Mouse (Mus musculus) left cerebral cortex, adult 2 months (tissue): ENCODE results near the gene Rnf135. TPM values are rescaled to one million over a fixed set of nuclear protein-coding genes. Genes with fewer than 3 reads are reported as not detected.
"Not testable (repeated sequence)": the region's sequence is repeated elsewhere in the genome, so short reads cannot be mapped to it uniquely, and the experiment has no call there.

Experiments used
- DNase-seq, 2 experiments: peaks; one replicate each; pipeline ENCODE4 v3.0.0; 2021 to 2022; ENCODE audit warnings: low spot score in 2 of 2, mixed read lengths in 1 of 2; ENCODE audit errors: extremely low spot score in 1 of 2
- H3K27ac ChIP-seq: fragments of 200-600 bp; 2 replicates; pipeline ENCODE4 v1.8.1; 2022
- H3K4me3 ChIP-seq: fragments of 200-600 bp; 2 replicates; pipeline ENCODE4 v1.8.1; 2022
- CTCF ChIP-seq: fragments of 200-600 bp; IDR thresholded peaks from 2 replicates; pipeline ENCODE4 v1.8.1; 2022; ENCODE audit warnings: antibody characterized with exemption, mild to moderate bottlenecking, moderate library complexity
- intact Hi-C: fragments of 180-260 bp; cut with DNase I; formaldehyde crosslinking; loops from one replicate; pipeline ENCODE4 v1.15.1; 2025
- long read RNA-seq, 2 experiments: library from polyadenylated mRNA; stranded (forward); transcript quantifications; one replicate each; pipeline ENCODE4 v2.0.0; 2021; ENCODE audit warnings: borderline mapping rate in 2 of 2
- total RNA-seq, 2 experiments: library from RNA; stranded (reverse); gene quantifications; 2 replicates each; pipeline ENCODE4 v1.2.3; 2021

The Rnf135 gene
- total RNA-seq: 1 to 10 TPM; 3.5 to 3.7 TPM
- long read RNA-seq, experiment 1, transcript Rnf135-201 (5 exons, 1,984 nt): major isoform, 5 of 13 reads
- long read RNA-seq, experiment 1, partial matches to known transcripts: 0 of 13 reads
- long read RNA-seq, experiment 1, other reads (novel, unspliced or antisense): 8 of 13 reads
- long read RNA-seq, experiment 2, partial matches to known transcripts: 0 of 6 reads
- long read RNA-seq, experiment 2, other reads (novel, unspliced or antisense): 2 of 6 reads

- intact Hi-C loops: loop anchor here (2.0 kb wide), 1 partner anchor 25 kb away; the partner anchor contains the start of gene Rhot1
- H3K4me3 ChIP-seq: peak within 1 kb of the TSS; percentile 93
- no peak for TF ChIP-seq CTCF
- peak within 1 kb of the TSS; percentile 94 for H3K27ac ChIP-seq
- peak; percentile 69 to 79 for DNase-seq
These were observed at the start of gene Rnf135 for GRCm38 (mm10) chr11:80183705-80184255. TSS of gene Rnf135 (plus strand) at chr11:80183851.

GRCm38 (mm10) chr11:80134744-80135143 lies 48.9 kb upstream of the Rnf135 start:
- DNase-seq: no peak
- TF ChIP-seq CTCF: no peak
- Histone ChIP-seq H3K4me3 (no peak overlapping the region), H3K27ac (no peak overlapping the region)
- intact Hi-C loops: no loop called here

GRCm38 (mm10) chr11:80135954-80136683 lies 47.5 kb upstream of the Rnf135 start:
- TF ChIP-seq CTCF: no peak
- no peak overlapping the region for H3K27ac ChIP-seq
- intact Hi-C loops: no loop called here

DNA sequence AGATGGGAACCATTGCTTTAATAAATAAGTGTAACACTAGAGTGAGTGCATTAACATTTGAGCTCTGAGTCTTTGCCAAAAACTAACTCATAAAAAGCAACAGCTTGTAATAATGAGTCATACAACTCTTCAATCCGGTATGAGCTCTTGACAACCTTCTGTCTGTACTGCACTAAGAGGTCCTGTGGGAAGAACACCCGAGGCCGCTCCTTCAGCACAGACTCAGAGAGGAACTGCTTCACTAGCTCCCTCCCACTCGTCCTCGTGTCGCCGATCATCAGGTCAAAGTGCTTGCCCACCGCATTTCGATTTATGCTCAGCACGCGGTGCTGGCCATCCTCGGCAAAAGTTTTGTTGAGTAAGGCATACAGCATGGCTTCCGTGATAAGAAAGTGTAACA lies 46.9 kb upstream of the Rnf135 start:
- Histone ChIP-seq H3K27ac (no peak overlapping the region), H3K4me3 (no peak overlapping the region)
- no peak for DNase-seq
- TF ChIP-seq CTCF: no peak
- intact Hi-C loops: no loop called here

More at GRCm38 (mm10) chr11:80135954-80136683, 47.5 kb upstream of the Rnf135 start:
- no peak overlapping the region for H3K4me3 ChIP-seq
- no peak for DNase-seq

- TF ChIP-seq CTCF: no peak
- intact Hi-C loops: no loop called here
- DNase-seq: no peak
- Histone ChIP-seq H3K27ac (no peak overlapping the region), H3K4me3 (no peak overlapping the region)
These were observed 45.9 kb upstream of the Rnf135 start for GRCm38 (mm10) chr11:80137773-80138172.

- intact Hi-C loops: loop anchor here (5.0 kb wide), 1 partner anchor 55 kb away; the partner anchor contains the start of gene Atad5
- TF ChIP-seq CTCF: no peak
- peak within 1 kb of the TSS; percentile 93 for H3K4me3 ChIP-seq
- DNase-seq: peak; percentile 83 to 86
- peak within 1 kb of the TSS; percentile 90 for H3K27ac ChIP-seq
These were observed 41.7 kb upstream of the Rnf135 start, which contains the start of gene Tefm for GRCm38 (mm10) chr11:80141825-80142521. TSS of gene Tefm (minus strand) at chr11:80142175.

DNA sequence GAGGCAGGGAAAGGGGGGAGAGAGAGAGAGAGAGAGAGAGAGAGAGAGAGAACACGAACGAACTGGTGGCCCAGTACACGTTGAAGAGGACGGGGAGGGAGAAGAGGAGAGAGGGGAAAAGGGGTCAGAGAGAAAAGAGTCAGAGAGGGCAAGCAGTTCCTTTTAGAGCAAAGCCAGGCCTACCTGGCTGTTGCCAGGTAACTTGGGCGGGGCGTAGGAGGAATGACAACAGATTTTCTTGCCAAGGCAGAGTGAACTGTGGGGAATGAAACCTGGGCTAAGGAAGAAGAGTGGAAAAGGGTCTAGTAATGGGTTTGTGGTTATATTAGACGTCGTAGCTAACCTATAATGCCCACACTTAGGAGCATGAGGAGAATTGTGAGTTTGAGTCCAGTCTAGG lies 40.8 kb upstream of the Rnf135 start:
- Histone ChIP-seq H3K4me3 (no peak overlapping the region), H3K27ac (no peak overlapping the region)
- intact Hi-C loops: loop anchor here (5.0 kb wide), 1 partner anchor 56 kb away; the partner anchor contains the start of gene Atad5
- no peak for TF ChIP-seq CTCF
- DNase-seq: no peak

DNA sequence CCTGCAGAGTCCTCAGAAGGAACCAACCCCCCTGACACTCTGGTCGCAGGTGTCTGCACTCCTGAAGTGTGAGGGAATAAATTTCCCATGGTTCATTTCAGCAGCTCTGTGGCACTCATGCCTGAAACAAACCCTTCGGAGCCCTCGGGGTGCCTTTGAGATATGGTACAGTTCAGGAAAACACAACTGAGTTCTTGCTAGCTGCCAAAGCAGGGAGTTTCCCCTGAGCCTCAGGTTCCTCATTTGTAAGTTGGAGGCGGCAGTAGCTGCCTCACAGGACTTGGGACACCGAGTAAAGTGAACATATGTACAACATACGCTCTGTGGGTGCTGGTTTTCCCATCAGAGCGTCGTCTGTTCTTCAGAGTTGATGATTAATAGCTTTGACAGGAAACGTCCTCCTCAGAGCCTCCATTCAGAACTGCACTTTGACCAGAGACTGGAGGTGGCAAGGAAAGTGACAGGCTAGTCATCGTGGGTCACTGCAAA lies 37.8 kb upstream of the Rnf135 start:
- no peak for DNase-seq
- intact Hi-C loops: no loop called here
- TF ChIP-seq CTCF: no peak
- Histone ChIP-seq H3K27ac (no peak overlapping the region), H3K4me3 (no peak overlapping the region)

DNA sequence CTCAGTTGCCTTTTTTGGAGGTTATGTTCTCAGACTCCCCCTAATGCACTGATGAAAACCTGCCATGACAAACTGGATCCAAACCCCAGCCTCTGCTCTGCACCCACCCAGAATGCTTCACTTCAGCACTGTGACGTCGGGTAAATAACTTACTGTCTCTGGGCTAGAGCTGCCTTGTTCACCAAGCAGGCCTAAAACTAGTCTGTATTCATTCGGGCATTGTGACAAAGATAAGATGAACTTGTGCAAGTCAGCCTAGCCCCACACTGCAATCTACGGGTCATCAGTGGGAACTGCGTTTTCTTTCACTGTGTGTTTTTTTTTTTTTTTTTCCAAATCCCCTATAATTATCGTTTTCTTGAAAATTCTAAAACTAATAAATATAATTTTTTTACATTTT lies 35.9 kb upstream of the Rnf135 start:
- DNase-seq: no peak
- intact Hi-C loops: no loop called here
- Histone ChIP-seq H3K27ac (no peak overlapping the region), H3K4me3 (no peak overlapping the region)
- TF ChIP-seq CTCF: no peak; the same call in 1 of the 2 replicates

DNA sequence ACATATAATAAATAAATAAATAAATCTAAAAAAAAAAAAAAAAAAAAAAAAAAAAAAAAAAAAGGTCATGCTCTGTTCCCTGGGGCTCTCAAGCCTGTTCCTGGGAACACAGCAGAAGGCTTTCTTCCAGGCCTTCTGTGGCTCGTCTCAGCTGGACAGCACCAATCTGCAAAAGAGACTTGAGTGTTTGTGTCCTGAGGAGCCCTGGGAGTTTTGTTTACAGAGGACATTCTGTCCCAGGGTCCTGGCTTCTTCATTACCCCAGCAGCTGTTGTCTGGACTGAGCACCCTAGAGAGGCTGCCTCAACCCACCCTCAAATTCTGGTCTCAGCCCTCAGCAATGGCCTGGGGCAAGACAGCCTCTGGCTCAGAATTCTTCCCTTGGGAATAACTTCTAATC lies 35.3 kb upstream of the Rnf135 start:
- intact Hi-C loops: no loop called here
- DNase-seq: no peak
- no peak overlapping the region for H3K27ac ChIP-seq
- H3K4me3 ChIP-seq: no peak overlapping the region
- TF ChIP-seq CTCF: no peak

GRCm38 (mm10) chr11:80148974-80149373 lies 34.7 kb upstream of the Rnf135 start:
- H3K27ac ChIP-seq, intact Hi-C loops, DNase-seq, H3K4me3 ChIP-seq: not testable (repeated sequence)
